Mouse (Mus musculus) embryo, embryonic 11.5 days (tissue): Measurements from ENCODE around the gene Ctdspl.

ENCODE experiments used
- DNase-seq: peaks from one replicate; pipeline ENCODE4 v3.0.0-alpha.2; 2012; ENCODE audit warnings: low read depth, low spot score

Gene Ctdspl

GRCm38 (mm10) chr9:118988787-118989580 lies 62.7 kb downstream of the Ctdspl start:
- no peak for DNase-seq

- DNase-seq, result no peak
These were observed 64.2 kb downstream of the Ctdspl start for GRCm38 (mm10) chr9:118990490-118990889.

GRCm38 (mm10) chr9:118991750-118992585 lies 65.7 kb downstream of the Ctdspl start:
- no peak for DNase-seq

- DNase-seq, result no peak
These were observed 66.3 kb downstream of the Ctdspl start for GRCm38 (mm10) chr9:118992586-118992955.

GRCm38 (mm10) chr9:118994524-118995227 lies 68.4 kb downstream of the Ctdspl start:
- no peak for DNase-seq

- DNase-seq, result no peak
These were observed 69.3 kb downstream of the Ctdspl start for GRCm38 (mm10) chr9:118995539-118995938.

DNA sequence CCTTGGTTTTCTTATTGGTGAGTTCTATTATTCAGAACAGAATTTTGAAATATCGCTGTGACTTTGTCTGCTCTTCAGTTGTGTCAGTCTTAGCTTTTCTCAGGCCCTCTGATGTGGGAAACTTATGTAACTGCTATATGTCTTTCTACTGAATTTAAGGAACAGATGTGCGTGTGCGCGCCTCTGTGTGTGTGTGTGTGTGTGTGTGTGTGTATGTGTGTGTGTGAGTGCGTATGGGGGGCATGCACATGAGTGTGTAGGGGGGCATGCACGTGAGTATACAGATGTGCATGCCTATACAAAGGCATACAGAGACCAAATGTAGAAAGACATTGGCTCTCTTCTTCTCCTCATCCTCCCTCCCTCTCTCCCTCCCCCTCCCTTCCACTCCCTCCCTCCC lies 71.0 kb downstream of the Ctdspl start:
- no peak for DNase-seq

GRCm38 (mm10) chr9:119000196-119000595 lies 73.9 kb downstream of the Ctdspl start:
- no peak for DNase-seq

GRCm38 (mm10) chr9:119002267-119002666 lies 76.0 kb downstream of the Ctdspl start:
- DNase-seq, result no peak

- no peak for DNase-seq
These were observed 77.9 kb downstream of the Ctdspl start for GRCm38 (mm10) chr9:119003990-119004702.

DNA sequence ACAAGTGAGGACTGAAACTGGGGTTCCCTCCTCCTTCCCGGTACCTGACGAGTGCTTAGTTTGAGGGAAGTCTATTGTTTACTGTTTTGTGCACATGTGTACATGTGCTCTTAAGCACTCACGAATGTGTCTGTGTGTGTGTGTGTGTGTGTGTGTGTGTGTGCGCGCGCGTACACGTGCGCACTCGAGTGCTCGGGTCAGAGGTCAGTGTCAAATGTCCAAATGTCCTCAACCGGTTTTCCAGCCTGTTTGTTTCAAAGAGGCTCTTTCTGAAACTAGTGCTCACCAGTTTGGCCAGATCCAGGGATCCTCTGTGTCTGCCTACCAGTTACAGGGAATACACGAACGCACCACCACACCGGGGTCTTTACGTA lies 78.4 kb downstream of the Ctdspl start:
- DNase-seq, result no peak

DNA sequence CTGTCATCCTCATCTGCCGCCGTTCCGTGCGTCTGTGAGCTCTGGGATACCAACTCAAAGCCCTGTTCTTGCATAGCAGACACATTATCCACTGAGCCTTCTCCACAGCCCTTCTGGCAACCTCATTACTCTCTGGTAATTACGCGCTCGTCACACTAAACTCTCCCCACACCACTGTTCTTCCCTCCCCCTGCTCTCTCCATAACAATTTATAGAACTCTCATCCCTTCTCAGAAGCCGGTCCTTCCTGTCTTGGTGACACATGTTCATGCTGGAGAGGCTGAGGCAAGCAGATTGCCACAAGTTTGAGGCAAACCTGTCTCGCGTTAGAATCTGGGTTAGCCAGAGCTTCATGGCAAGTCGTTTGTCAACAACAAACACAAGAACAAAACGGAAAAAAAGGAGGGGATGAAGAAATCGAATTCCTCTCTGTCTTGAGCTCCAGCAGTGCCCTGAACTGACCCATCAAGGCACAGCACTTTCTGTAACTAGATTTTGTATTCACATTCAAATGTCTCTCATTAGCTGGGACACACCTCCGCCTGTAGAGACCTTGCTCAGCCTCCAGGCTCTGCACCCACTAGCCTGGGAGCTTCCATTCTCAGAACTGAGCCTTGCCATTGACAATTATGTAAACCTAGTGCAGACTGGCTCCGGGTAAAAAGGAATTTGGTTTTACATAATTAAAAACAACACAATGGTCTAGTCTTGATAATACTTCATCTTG lies 79.2 kb downstream of the Ctdspl start:
- no peak for DNase-seq

- DNase-seq, result no peak
These were observed 81.0 kb downstream of the Ctdspl start for GRCm38 (mm10) chr9:119007266-119007665.

GRCm38 (mm10) chr9:119008871-119009270 lies 82.6 kb downstream of the Ctdspl start:
- DNase-seq, result no peak

- DNase-seq, result no peak
These were observed 84.0 kb downstream of the Ctdspl start for GRCm38 (mm10) chr9:119010156-119010710.

DNA sequence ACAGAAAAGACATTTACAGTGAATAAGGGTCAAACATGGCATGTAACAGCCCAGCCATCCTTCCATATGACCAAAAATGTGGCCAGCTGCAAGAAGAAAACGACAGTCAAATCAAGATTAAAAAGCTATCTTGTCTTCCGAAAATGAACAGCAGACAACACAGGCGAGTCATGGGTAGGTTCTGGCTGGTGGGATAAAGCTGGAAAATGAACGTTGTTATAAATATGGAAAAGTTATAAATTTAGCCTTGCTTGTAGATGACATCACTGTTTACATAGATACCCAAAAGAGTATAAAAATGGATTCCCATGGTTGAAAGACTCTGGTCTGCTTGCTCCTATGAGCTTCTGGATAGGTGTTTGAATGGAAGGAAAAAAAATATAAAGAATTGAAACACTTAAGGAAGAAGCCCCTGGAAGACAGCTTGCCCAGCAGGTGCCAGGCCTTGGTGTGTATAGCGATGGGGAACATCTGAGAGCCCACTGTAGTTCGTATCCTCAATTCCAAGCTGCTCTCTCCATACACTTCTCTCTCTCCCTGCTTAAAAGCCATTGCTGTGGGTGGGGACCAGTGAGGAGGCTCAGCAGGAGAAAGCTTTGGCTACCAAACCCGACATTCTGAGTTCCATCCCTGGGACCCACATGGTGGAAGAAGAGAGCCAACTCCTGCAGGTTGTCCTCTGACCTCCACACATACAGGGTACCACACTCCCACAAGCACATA lies 90.7 kb downstream of the Ctdspl start:
- no peak for DNase-seq

GRCm38 (mm10) chr9:119021731-119022130 lies 95.5 kb downstream of the Ctdspl start:
- DNase-seq, result no peak

GRCm38 (mm10) chr9:119025263-119025662 lies 99.0 kb downstream of the Ctdspl start:
- DNase-seq, result no peak

DNA sequence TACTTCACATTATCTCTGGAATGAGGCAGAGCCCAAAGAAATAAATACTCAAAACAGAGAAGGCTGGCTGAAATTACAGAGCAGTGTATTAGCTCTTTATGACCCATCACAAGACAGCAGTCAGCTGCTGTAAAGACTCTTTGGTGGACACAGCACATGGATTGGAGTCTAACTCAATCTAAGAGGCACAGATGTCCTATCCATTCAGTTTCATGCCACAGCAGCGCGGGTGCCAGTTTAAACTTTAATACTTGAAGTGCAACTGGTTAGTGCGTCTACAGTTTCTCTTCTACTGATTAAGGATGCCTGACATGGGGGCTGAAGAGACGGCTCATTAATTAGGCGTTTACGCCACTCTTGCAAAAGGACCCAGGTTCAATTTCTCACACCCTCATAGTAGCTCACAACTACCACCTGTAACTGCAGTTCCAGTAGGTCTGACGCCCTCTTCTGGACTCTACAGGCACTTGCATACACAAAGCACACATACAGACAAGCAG lies 99.6 kb downstream of the Ctdspl start:
- no peak for DNase-seq

DNA sequence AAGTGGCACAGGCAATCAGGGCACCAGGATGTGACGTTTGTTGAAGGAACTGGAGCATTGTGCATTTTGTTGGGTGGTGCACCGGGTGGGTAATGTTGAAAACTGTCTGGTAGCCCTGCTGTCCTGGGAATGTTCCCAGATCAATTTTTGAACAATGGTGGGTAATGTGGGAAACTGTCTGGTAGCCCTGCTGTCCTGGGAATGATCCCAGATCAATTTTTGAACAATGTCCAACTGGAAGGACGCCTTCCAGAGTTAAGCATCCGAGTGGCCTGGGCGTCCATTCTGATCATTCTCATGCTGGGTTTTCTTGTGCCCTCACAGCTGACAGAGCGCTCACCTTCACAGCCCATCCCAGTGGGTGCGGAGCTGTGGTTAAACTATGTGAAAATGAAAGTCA lies 101.1 kb downstream of the Ctdspl start:
- DNase-seq, result no peak
